Mouse (Mus musculus): ENCODE data around the gene Gpatch1. TPM values are rescaled to one million over a fixed set of nuclear protein-coding genes. Genes with fewer than 3 reads are reported as not detected.
A peak's percentile ranks its signal among the peaks of the same experiment; 100 is the strongest.
"Not testable (repeated sequence)": the region's sequence is repeated elsewhere in the genome, so short reads cannot be mapped to it uniquely, and the experiment has no call there.

The Gpatch1 gene
- polyA plus RNA-seq, 1 experiment from 2014 or later = 13.2 TPM

DNA sequence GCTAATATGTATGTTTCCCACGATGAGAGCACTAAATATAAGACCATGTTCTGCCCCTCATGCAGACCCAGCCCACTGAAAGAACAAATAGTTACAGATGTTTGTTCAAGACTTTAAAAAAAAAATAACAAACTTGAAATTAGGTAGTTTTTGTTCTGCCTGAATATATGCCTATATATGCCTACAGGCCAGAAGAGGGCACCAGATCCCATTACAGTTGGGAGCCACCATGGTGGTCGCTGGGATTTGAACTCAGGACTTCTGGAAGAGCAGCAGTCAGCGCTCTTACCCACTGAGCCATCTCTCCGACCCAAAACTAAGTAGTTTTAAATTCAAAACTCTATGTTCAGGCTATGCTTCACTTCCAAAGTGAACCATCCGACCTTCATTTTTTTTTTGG, 20.4 kb downstream of the Gpatch1 start:
- WGBS (ENCODE audit: missing documents) = 97% methylated on average over 5 of the region's 5 CpGs
- Histone ChIP-seq H3K36me3 (ENCODE audit: inconsistent target) (peaks cover 58% of the 10 kb centered on the region), H3K27ac (no peak overlapping the region)

GRCm38 (mm10) chr7:35295631-35296030, 22.6 kb downstream of the Gpatch1 start:
- H3K27ac ChIP-seq = no peak overlapping the region
- H3K36me3 ChIP-seq (ENCODE audit: inconsistent target) = peaks cover 62% of the 10 kb centered on the region
- WGBS (ENCODE audit: missing documents) = 94% methylated on average over 2 of the region's 2 CpGs
- no peak overlapping the region for H3K4me3 ChIP-seq (ENCODE audit: inconsistent target)
- no peaks in the 10 kb centered on the region for H3K79me2 ChIP-seq (ENCODE audit: inconsistent target)

More for the DNA sequence above, 20.4 kb downstream of the Gpatch1 start:
- H3K4me3 ChIP-seq (ENCODE audit: inconsistent target) = no peak overlapping the region
- no peaks in the 10 kb centered on the region for H3K79me2 ChIP-seq (ENCODE audit: inconsistent target)

DNA sequence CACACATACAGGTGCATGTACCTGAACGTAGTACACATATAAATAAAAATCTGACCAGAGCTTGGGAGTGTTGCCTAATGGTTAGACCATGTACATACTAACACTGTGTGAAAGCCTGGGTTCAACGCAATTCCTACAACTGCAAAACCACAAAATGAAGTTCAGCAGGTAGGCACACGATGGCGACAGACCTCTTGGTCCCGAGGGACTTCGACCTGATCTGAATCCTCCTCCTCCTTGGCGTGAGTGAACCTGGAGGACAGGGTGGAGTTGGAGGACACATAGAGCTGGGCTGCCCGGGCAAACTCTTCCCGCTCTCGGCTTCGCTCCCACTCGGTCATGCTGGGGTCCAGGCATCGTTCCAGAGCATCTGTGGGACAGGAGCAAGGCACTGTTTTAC, 24.8 kb downstream of the Gpatch1 start:
- Histone ChIP-seq H3K4me3 (ENCODE audit: inconsistent target) (no peak overlapping the region), H3K27ac (no peak overlapping the region), H3K79me2 (ENCODE audit: inconsistent target) (no peaks in the 10 kb centered on the region), H3K36me3 (ENCODE audit: inconsistent target) (peaks cover 76% of the 10 kb centered on the region)
- 95% methylated on average over 13 of the region's 13 CpGs for WGBS (ENCODE audit: missing documents)

GRCm38 (mm10) chr7:35278933-35279332, 39.3 kb downstream of the Gpatch1 start:
- Histone ChIP-seq H3K27ac (no peak overlapping the region), H3K79me2 (ENCODE audit: inconsistent target) (no peaks in the 10 kb centered on the region), H3K36me3 (ENCODE audit: inconsistent target) (peaks cover 50% of the 10 kb centered on the region), H3K4me3 (ENCODE audit: inconsistent target) (no peak overlapping the region)
- WGBS (ENCODE audit: missing documents) = 72% methylated on average over 3 of the region's 3 CpGs

DNA sequence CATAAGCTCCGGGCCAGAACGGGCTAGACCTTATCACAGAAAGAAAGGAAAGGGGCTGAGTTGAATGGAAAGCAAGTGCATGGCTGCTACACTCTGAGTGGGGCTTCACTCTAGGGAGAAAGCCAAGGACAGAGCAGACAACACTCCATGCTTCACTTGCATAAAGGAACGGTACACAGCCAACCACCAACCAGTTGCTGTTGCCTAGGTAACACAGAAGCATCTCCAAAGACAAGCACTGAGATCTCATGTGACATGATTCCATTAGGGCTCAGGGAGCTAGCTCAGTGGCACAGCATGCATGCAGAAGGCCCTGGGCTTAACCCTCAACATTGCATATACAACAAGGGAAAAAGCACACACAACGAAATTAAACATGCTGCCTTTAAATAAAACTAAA, 40.8 kb downstream of the Gpatch1 start:
- H3K36me3 ChIP-seq (ENCODE audit: inconsistent target) = peaks cover 35% of the 10 kb centered on the region
- 100% methylated on average over 4 of the region's 4 CpGs for WGBS (ENCODE audit: missing documents)

GRCm38 (mm10) chr7:35269443-35270024, 48.7 kb downstream of the Gpatch1 start:
- H3K4me3 ChIP-seq (ENCODE audit: inconsistent target) = peak overlapping the region; percentile 5; the same call in 1 of the 2 replicates
- H3K36me3 ChIP-seq (ENCODE audit: inconsistent target) = no peaks in the 10 kb centered on the region
- H3K27ac ChIP-seq = no peak overlapping the region
- H3K79me2 ChIP-seq (ENCODE audit: inconsistent target) = no peaks in the 10 kb centered on the region
- WGBS (ENCODE audit: missing documents) = 9% methylated on average over 21 of the region's 21 CpGs

More for the DNA sequence above, 40.8 kb downstream of the Gpatch1 start:
- H3K4me3 ChIP-seq (ENCODE audit: inconsistent target) = no peak overlapping the region
- no peaks in the 10 kb centered on the region for H3K79me2 ChIP-seq (ENCODE audit: inconsistent target)
- no peak overlapping the region for H3K27ac ChIP-seq

GRCm38 (mm10) chr7:35267841-35268240, 50.4 kb downstream of the Gpatch1 start:
- WGBS (ENCODE audit: missing documents) = 77% methylated on average over 5 of the region's 5 CpGs
- no peaks in the 10 kb centered on the region for H3K79me2 ChIP-seq (ENCODE audit: inconsistent target)
- no peak overlapping the region for H3K4me3 ChIP-seq (ENCODE audit: inconsistent target)
- no peaks in the 10 kb centered on the region for H3K36me3 ChIP-seq (ENCODE audit: inconsistent target)
- H3K27ac ChIP-seq = no peak overlapping the region

- H3K36me3 ChIP-seq (ENCODE audit: inconsistent target) = no peaks in the 10 kb centered on the region
- 86% methylated on average over 4 of the region's 4 CpGs for WGBS (ENCODE audit: missing documents)
- no peak overlapping the region for H3K4me3 ChIP-seq (ENCODE audit: inconsistent target)
- no peak overlapping the region for H3K27ac ChIP-seq
- H3K79me2 ChIP-seq (ENCODE audit: inconsistent target) = no peaks in the 10 kb centered on the region
Observed at GRCm38 (mm10) chr7:35266666-35267065, 51.6 kb downstream of the Gpatch1 start.

DNA sequence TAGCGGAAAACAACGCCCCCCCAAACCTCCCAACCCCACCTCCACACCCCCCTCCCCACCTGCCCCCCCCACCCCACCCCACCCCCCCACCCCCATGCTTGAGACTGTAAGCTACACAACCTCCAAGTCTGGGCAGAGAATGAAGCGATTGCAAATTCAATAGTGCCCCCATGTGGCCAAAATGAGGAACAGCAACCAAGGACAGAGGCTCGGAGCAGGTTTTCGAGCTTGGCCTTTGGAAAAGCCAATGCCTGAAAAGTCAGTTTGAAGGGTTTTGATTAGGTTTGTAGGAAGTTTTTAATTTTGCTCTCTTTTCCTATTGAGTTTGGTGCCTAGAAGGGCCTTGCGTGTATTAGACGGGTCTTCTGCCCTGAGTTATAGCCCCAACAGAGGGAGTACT, 53.5 kb downstream of the Gpatch1 start:
- H3K79me2 ChIP-seq (ENCODE audit: inconsistent target) = no peaks in the 10 kb centered on the region
- 23% methylated on average over 5 of the region's 7 CpGs for WGBS (ENCODE audit: missing documents)
- H3K36me3 ChIP-seq (ENCODE audit: inconsistent target) = no peaks in the 10 kb centered on the region
- no peak overlapping the region for H3K27ac ChIP-seq
- H3K4me3 ChIP-seq (ENCODE audit: inconsistent target) = no peak overlapping the region

- Histone ChIP-seq H3K27ac (no peak overlapping the region), H3K36me3 (ENCODE audit: inconsistent target) (no peaks in the 10 kb centered on the region), H3K4me3 (ENCODE audit: inconsistent target) (no peak overlapping the region), H3K79me2 (ENCODE audit: inconsistent target) (no peaks in the 10 kb centered on the region)
- WGBS (ENCODE audit: missing documents) = 75% methylated on average over 13 of the region's 15 CpGs
Observed at GRCm38 (mm10) chr7:35263595-35264489, 54.4 kb downstream of the Gpatch1 start.

DNA sequence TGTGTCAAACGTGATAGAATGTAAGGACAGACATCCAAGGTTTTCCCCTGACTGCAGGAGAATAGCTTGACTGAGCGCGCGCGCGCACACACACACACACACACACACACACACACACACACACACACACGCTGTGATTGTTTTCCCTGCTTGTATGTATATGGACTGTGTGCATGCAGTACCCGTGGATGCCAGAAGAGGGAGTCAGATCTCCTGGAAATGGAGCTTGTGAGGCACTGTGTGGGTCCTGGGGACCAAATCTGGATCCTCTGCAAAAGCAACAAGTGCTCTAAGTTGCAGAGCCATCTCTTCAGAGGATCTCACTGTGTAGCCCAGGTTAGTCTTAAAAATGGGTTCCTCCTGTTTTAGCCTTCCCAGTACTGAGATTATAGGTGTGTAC, 58.9 kb downstream of the Gpatch1 start:
- no peak overlapping the region for H3K27ac ChIP-seq
- no peaks in the 10 kb centered on the region for H3K36me3 ChIP-seq (ENCODE audit: inconsistent target)
- H3K79me2 ChIP-seq (ENCODE audit: inconsistent target) = no peaks in the 10 kb centered on the region
- no peak overlapping the region for H3K4me3 ChIP-seq (ENCODE audit: inconsistent target)
- 46% methylated on average over 2 of the region's 8 CpGs for WGBS (ENCODE audit: missing documents)

DNA sequence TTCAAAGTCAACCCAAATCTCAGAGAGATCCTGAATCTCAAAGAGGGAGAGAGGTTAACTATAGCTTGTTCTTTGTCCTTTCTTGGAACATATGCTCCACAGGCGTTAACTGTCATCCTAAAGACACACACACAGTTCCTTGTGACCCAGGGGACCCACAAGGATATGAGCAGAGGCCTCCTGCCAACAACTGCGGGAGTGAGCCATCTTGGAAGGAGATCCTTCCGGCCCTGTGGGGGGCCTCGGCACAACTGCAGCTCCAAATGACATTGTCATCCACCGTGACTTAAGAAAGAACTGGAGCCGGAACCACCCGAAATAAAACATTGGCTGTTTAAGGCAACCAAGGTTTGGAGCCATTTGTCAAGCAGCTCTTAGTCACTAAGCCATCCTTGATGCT, 59.9 kb downstream of the Gpatch1 start:
- 69% methylated on average over 7 of the region's 7 CpGs for WGBS (ENCODE audit: missing documents)
- no peak overlapping the region for H3K4me3 ChIP-seq (ENCODE audit: inconsistent target)

GRCm38 (mm10) chr7:35252041-35252558, 66.1 kb downstream of the Gpatch1 start:
- 23% methylated on average over 10 of the region's 13 CpGs for WGBS (ENCODE audit: missing documents)
- Histone ChIP-seq H3K79me2 (ENCODE audit: inconsistent target) (no peaks in the 10 kb centered on the region), H3K27ac (no peak overlapping the region), H3K36me3 (ENCODE audit: inconsistent target) (no peaks in the 10 kb centered on the region), H3K4me3 (ENCODE audit: inconsistent target) (no peak overlapping the region)

More for the DNA sequence above, 59.9 kb downstream of the Gpatch1 start:
- H3K27ac ChIP-seq = no peak overlapping the region
- H3K79me2 ChIP-seq (ENCODE audit: inconsistent target) = no peaks in the 10 kb centered on the region
- no peaks in the 10 kb centered on the region for H3K36me3 ChIP-seq (ENCODE audit: inconsistent target)

GRCm38 (mm10) chr7:35237935-35238334, 80.3 kb downstream of the Gpatch1 start:
- 89% methylated on average over 1 of the region's 3 CpGs for WGBS (ENCODE audit: missing documents)
- H3K36me3 ChIP-seq (ENCODE audit: inconsistent target); H3K79me2 ChIP-seq (ENCODE audit: inconsistent target); H3K4me3 ChIP-seq (ENCODE audit: inconsistent target); H3K27ac ChIP-seq: not testable (repeated sequence)

DNA sequence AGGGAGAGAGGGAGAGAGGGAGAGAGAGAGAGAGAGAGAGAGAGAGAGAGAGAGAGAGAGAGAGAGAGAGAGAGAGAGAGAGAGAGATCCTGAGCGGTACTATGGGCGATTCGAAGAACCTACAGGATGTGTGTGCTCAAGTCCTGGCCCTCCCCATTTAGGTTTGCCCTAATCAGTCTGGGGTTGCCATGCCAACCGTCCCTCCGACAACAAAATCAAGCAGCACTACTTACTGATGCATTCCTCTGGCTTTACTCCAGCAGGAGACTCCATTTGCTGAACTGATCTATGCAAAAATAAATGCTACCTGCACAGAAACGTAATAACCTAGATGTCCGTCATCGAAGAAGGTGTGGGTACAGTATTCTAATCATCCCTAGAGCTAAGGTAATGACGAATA, 82.9 kb downstream of the Gpatch1 start:
- 46% methylated on average over 8 of the region's 9 CpGs for WGBS (ENCODE audit: missing documents)
- peak overlapping the region; percentile 54; the same call in 1 of the 2 replicates for H3K4me3 ChIP-seq (ENCODE audit: inconsistent target)
- H3K27ac ChIP-seq = no peak overlapping the region
- H3K79me2 ChIP-seq (ENCODE audit: inconsistent target) = no peaks in the 10 kb centered on the region
- no peaks in the 10 kb centered on the region for H3K36me3 ChIP-seq (ENCODE audit: inconsistent target)

All from macrophage (primary cell).